In genomic region chr11:109830368-109830767, GRCm38 (mm10) we compare ENCODE assay signal across 25 mouse cellular contexts. TPM values are rescaled to one million over a fixed set of nuclear protein-coding genes. Genes with fewer than 3 reads are reported as not detected.
DNase-seq lines count a peak whose midpoint lies in the region; ATAC-seq and TF ChIP-seq lines count a peak whose summit lies in the region.
"Had no signal": no experiment of that assay in that cellular context is flagged by ENCODE, and none has a peak within 500 bp of the region (broad histone marks: within the 10 kb centered on the region; RNA-seq: fewer than 3 reads in every experiment).

No protein-coding gene starts in this region.

- no peak overlapping the region for H3K4me3 ChIP-seq in kidney, postnatal 0 days (replicated peaks; ENCODE audit: low read depth, low read length)
- H3K4me3 ChIP-seq in lung, embryonic 14.5 days (ENCODE audit: low read depth, low read length), result no peak overlapping the region

- H3K9me3 ChIP-seq in kidney, postnatal 0 days (replicated peaks; ENCODE audit: low read length), result no peaks in the 10 kb centered on the region
- H3K9me3 ChIP-seq in lung, embryonic 14.5 days (ENCODE audit: low read depth, low read length), result no peaks in the 10 kb centered on the region; the same call in 1 of the 2 replicates

- H3K36me3 ChIP-seq in kidney, postnatal 0 days (ENCODE audit: insufficient read depth, low read length), result no peaks in the 10 kb centered on the region
- no peaks in the 10 kb centered on the region for H3K36me3 ChIP-seq in lung, embryonic 14.5 days (ENCODE audit: insufficient read depth)
- H3K36me3 ChIP-seq: G1E had no signal

- H3K4me1 ChIP-seq in kidney, postnatal 0 days (replicated peaks; ENCODE audit: insufficient read depth, low read length), result no peaks in the 10 kb centered on the region
- H3K4me1 ChIP-seq in lung, embryonic 14.5 days (ENCODE audit: insufficient read depth), result 0 out of 2 replicates have a peak, but pooled peaks cover 3% of the 10 kb centered on the region

- no peak overlapping the region for H3K4me2 ChIP-seq in kidney, postnatal 0 days (ENCODE audit: low read length)
- no peak overlapping the region for H3K4me2 ChIP-seq in lung, embryonic 14.5 days

- DNase-seq in heart, adult 11 months, result peak; percentile 11
- no peak for DNase-seq in heart, adult 18-20 months
- DNase-seq in kidney, postnatal 0 days (ENCODE audit: low spot score), result peak; percentile 20
- DNase-seq in kidney, adult 18-20 months, result no peak
- DNase-seq in lung, embryonic 14.5 days, result peak; percentile 78
- DNase-seq in lung, adult 18-20 months, result no peak
- DNase-seq: adrenal gland, adult 2 months; adrenal gland, adult 8-10 months; adrenal gland, postnatal 10 days; adrenal gland, postnatal 14 days; adrenal gland, postnatal 25 days; adrenal gland, postnatal 36 days; B cell, adult 2 months; cerebellum, adult 11 months; cerebellum, adult 11-12 months; cerebellum, adult 18-20 months had no signal

- H3K27ac ChIP-seq in kidney, postnatal 0 days, result no peak overlapping the region
- H3K27ac ChIP-seq in lung, embryonic 14.5 days (ENCODE audit: low read depth), result no peak overlapping the region

- H3K27me3 ChIP-seq in kidney, postnatal 0 days (ENCODE audit: insufficient read depth, low read length), result no peaks in the 10 kb centered on the region
- no peaks in the 10 kb centered on the region for H3K27me3 ChIP-seq in lung, embryonic 14.5 days (ENCODE audit: insufficient read depth, low read length)
- H3K27me3 ChIP-seq: CH12.LX had no signal

- TF ChIP-seq CTCF in kidney, postnatal 0 days (IDR thresholded peaks at IDR 0.05; ENCODE audit: low read depth), result no peak
- TF ChIP-seq CTCF in lung, embryonic 14.5 days (IDR thresholded peaks at IDR 0.05; ENCODE audit: low read depth), result no peak

- no peak overlapping the region for H3K9ac ChIP-seq in kidney, postnatal 0 days (ENCODE audit: low read depth, low read length)
- H3K9ac ChIP-seq in lung, embryonic 14.5 days, result no peak overlapping the region

- WGBS in kidney, postnatal 0 days, result 67% methylated on average over 5 of the region's 5 CpGs
- 40% methylated on average over 5 of the region's 5 CpGs for WGBS in lung, embryonic 14.5 days

- ATAC-seq in kidney, postnatal 0 days (replicated peaks; ENCODE audit: low FRiP score, low read depth), result no peak
- ATAC-seq in lung, embryonic 14.5 days (ENCODE audit: insufficient read depth), result peak; percentile 66; the same call in 1 of the 2 replicates
- ATAC-seq: activated CD4-positive, CD25-positive, alpha-beta regulatory T cell, adult 4 months; CD4-positive, CD25-positive, alpha-beta regulatory T cell, adult 4 months; Patski had no signal

RNA-seq across cellular contexts. Expression of gene 1700012B07Rik, which starts 2.5 kb away (rescaled TPM):
- not detected for total RNA-seq in heart, adult 18-20 months (2021)
- not detected in 2 replicates for polyA plus RNA-seq in kidney, postnatal 0 days (2015; fragmentation: Nextera tagmentation; extraction: Ambion mirVana)
- not detected in 2 replicates for polyA plus RNA-seq in lung, embryonic 14.5 days (2014; fragmentation: Nextera tagmentation; extraction: Ambion mirVana)
- total RNA-seq: adrenal gland, adult 18-20 months; adrenal gland, adult 2 months; adrenal gland, adult 8-10 months; adrenal gland, postnatal 10 days; adrenal gland, postnatal 14 days; adrenal gland, postnatal 25 days; adrenal gland, postnatal 36 days; adrenal gland, postnatal 4 days; CH12.LX; ES-E14; MEL had no signal
- polyA plus RNA-seq: adrenal gland, adult 2 months; G1E; Patski had no signal

Comparison
In these comparisons a context has a peak if more than half of its experiments do, and no peak if none do; other contexts are left out.
1. DNase-seq: peak in heart, adult 11 months (single experiment), kidney, postnatal 0 days (single experiment) and lung, embryonic 14.5 days (single experiment); none in heart, adult 18-20 months (0 of 2), kidney, adult 18-20 months (single experiment) and lung, adult 18-20 months (0 of 2).